Mouse (Mus musculus): ENCODE data around the gene Igsf21. TPM values are rescaled to one million over a fixed set of nuclear protein-coding genes. Genes with fewer than 3 reads are reported as not detected.

The Igsf21 gene
- polyA plus RNA-seq, 1 experiment from 2014 or later: 2.8 TPM

- ATAC-seq (ENCODE audit: low read depth) (no peak), DNase-seq (ENCODE audit: low spot score) (no peak)
- Histone ChIP-seq H3K27ac (replicated peaks; ENCODE audit: low read depth, low read length) (no peak overlapping the region), H3K27me3 (replicated peaks; ENCODE audit: control insufficient read depth, insufficient read depth, low read length) (no peaks in the 10 kb centered on the region), H3K4me2 (ENCODE audit: low read depth, low read length) (no peak overlapping the region), H3K36me3 (ENCODE audit: control insufficient read depth, insufficient read depth, low read length) (no peaks in the 10 kb centered on the region), H3K4me1 (ENCODE audit: control insufficient read depth, insufficient read depth, low read length) (no peaks in the 10 kb centered on the region), H3K9me3 (ENCODE audit: control insufficient read depth, low read length) (no peaks in the 10 kb centered on the region), H3K9ac (ENCODE audit: low read depth, low read length) (no peak overlapping the region), H3K4me3 (ENCODE audit: low read depth, low read length) (no peak overlapping the region)
- 58% methylated on average over 1 of the region's 1 CpGs for WGBS
These were observed 74.7 kb downstream of the Igsf21 start for GRCm38 (mm10) chr4:140171917-140172316.

GRCm38 (mm10) chr4:140171189-140171588 lies 75.4 kb downstream of the Igsf21 start:
- no peaks in the 10 kb centered on the region for H3K4me1 ChIP-seq (ENCODE audit: control insufficient read depth, insufficient read depth, low read length)
- H3K27me3 ChIP-seq (replicated peaks; ENCODE audit: control insufficient read depth, insufficient read depth, low read length): no peaks in the 10 kb centered on the region
- no peak overlapping the region for H3K9ac ChIP-seq (ENCODE audit: low read depth, low read length)
- DNase-seq (ENCODE audit: low spot score) (no peak), ATAC-seq (ENCODE audit: low read depth) (no peak)
- no peaks in the 10 kb centered on the region for H3K9me3 ChIP-seq (ENCODE audit: control insufficient read depth, low read length)
- H3K36me3 ChIP-seq (ENCODE audit: control insufficient read depth, insufficient read depth, low read length): no peaks in the 10 kb centered on the region
- H3K4me2 ChIP-seq (ENCODE audit: low read depth, low read length): no peak overlapping the region
- no peak overlapping the region for H3K27ac ChIP-seq (replicated peaks; ENCODE audit: low read depth, low read length)
- no peak overlapping the region for H3K4me3 ChIP-seq (ENCODE audit: low read depth, low read length)

GRCm38 (mm10) chr4:140165851-140166250 lies 80.7 kb downstream of the Igsf21 start:
- DNase-seq (ENCODE audit: low spot score) (no peak), ATAC-seq (ENCODE audit: low read depth) (no peak)
- Histone ChIP-seq H3K36me3 (ENCODE audit: control insufficient read depth, insufficient read depth, low read length) (no peaks in the 10 kb centered on the region), H3K9ac (ENCODE audit: low read depth, low read length) (no peak overlapping the region), H3K4me1 (ENCODE audit: control insufficient read depth, insufficient read depth, low read length) (no peaks in the 10 kb centered on the region), H3K4me2 (ENCODE audit: low read depth, low read length) (no peak overlapping the region), H3K27me3 (replicated peaks; ENCODE audit: control insufficient read depth, insufficient read depth, low read length) (no peaks in the 10 kb centered on the region), H3K27ac (replicated peaks; ENCODE audit: low read depth, low read length) (no peak overlapping the region), H3K4me3 (ENCODE audit: low read depth, low read length) (no peak overlapping the region), H3K9me3 (ENCODE audit: control insufficient read depth, low read length) (no peaks in the 10 kb centered on the region)
- 71% methylated on average over 7 of the region's 7 CpGs for WGBS

GRCm38 (mm10) chr4:140164662-140165061 lies 81.9 kb downstream of the Igsf21 start:
- Histone ChIP-seq H3K9ac (ENCODE audit: low read depth, low read length) (no peak overlapping the region), H3K4me1 (ENCODE audit: control insufficient read depth, insufficient read depth, low read length) (no peaks in the 10 kb centered on the region), H3K4me3 (ENCODE audit: low read depth, low read length) (no peak overlapping the region), H3K36me3 (ENCODE audit: control insufficient read depth, insufficient read depth, low read length) (no peaks in the 10 kb centered on the region), H3K27me3 (replicated peaks; ENCODE audit: control insufficient read depth, insufficient read depth, low read length) (no peaks in the 10 kb centered on the region), H3K9me3 (ENCODE audit: control insufficient read depth, low read length) (no peaks in the 10 kb centered on the region), H3K4me2 (ENCODE audit: low read depth, low read length) (no peak overlapping the region), H3K27ac (replicated peaks; ENCODE audit: low read depth, low read length) (no peak overlapping the region)
- DNase-seq (ENCODE audit: low spot score) (no peak), ATAC-seq (ENCODE audit: low read depth) (no peak)
- WGBS: 87% methylated on average over 9 of the region's 9 CpGs

- Histone ChIP-seq H3K9me3 (ENCODE audit: control insufficient read depth, low read length) (no peaks in the 10 kb centered on the region), H3K27me3 (replicated peaks; ENCODE audit: control insufficient read depth, insufficient read depth, low read length) (no peaks in the 10 kb centered on the region), H3K27ac (replicated peaks; ENCODE audit: low read depth, low read length) (no peak overlapping the region), H3K4me1 (ENCODE audit: control insufficient read depth, insufficient read depth, low read length) (no peaks in the 10 kb centered on the region), H3K36me3 (ENCODE audit: control insufficient read depth, insufficient read depth, low read length) (no peaks in the 10 kb centered on the region), H3K9ac (ENCODE audit: low read depth, low read length) (no peak overlapping the region), H3K4me2 (ENCODE audit: low read depth, low read length) (no peak overlapping the region), H3K4me3 (ENCODE audit: low read depth, low read length) (no peak overlapping the region)
- no peak for DNase-seq (ENCODE audit: low spot score)
- ATAC-seq (ENCODE audit: low read depth): no peak
- WGBS: 37% methylated on average over 3 of the region's 3 CpGs
These were observed 87.0 kb downstream of the Igsf21 start for GRCm38 (mm10) chr4:140159617-140160016.

- DNase-seq (ENCODE audit: low spot score) (no peak), ATAC-seq (ENCODE audit: low read depth) (no peak)
- Histone ChIP-seq H3K4me2 (ENCODE audit: low read depth, low read length) (no peak overlapping the region), H3K36me3 (ENCODE audit: control insufficient read depth, insufficient read depth, low read length) (no peaks in the 10 kb centered on the region), H3K27me3 (replicated peaks; ENCODE audit: control insufficient read depth, insufficient read depth, low read length) (no peaks in the 10 kb centered on the region), H3K9me3 (ENCODE audit: control insufficient read depth, low read length) (no peaks in the 10 kb centered on the region), H3K4me3 (ENCODE audit: low read depth, low read length) (no peak overlapping the region), H3K27ac (replicated peaks; ENCODE audit: low read depth, low read length) (no peak overlapping the region), H3K4me1 (ENCODE audit: control insufficient read depth, insufficient read depth, low read length) (no peaks in the 10 kb centered on the region), H3K9ac (ENCODE audit: low read depth, low read length) (no peak overlapping the region)
- 61% methylated on average over 5 of the region's 5 CpGs for WGBS
These were observed 91.6 kb downstream of the Igsf21 start for GRCm38 (mm10) chr4:140154899-140155463.

- WGBS: 57% methylated on average over 5 of the region's 5 CpGs
- no peak overlapping the region for H3K4me2 ChIP-seq (ENCODE audit: low read depth, low read length)
- no peaks in the 10 kb centered on the region for H3K9me3 ChIP-seq (ENCODE audit: control insufficient read depth, low read length)
- H3K36me3 ChIP-seq (ENCODE audit: control insufficient read depth, insufficient read depth, low read length): no peaks in the 10 kb centered on the region
- DNase-seq (ENCODE audit: low spot score): peak; percentile 36
- H3K27me3 ChIP-seq (replicated peaks; ENCODE audit: control insufficient read depth, insufficient read depth, low read length): no peaks in the 10 kb centered on the region
- H3K4me3 ChIP-seq (ENCODE audit: low read depth, low read length): no peak overlapping the region
- H3K9ac ChIP-seq (ENCODE audit: low read depth, low read length): no peak overlapping the region
- no peaks in the 10 kb centered on the region for H3K4me1 ChIP-seq (ENCODE audit: control insufficient read depth, insufficient read depth, low read length)
- H3K27ac ChIP-seq (replicated peaks; ENCODE audit: low read depth, low read length): no peak overlapping the region; the same call in 1 of the 2 replicates
- peak; percentile 31; the same call in 1 of the 2 replicates for ATAC-seq (ENCODE audit: low read depth)
These were observed 92.1 kb downstream of the Igsf21 start for GRCm38 (mm10) chr4:140154484-140154883.

GRCm38 (mm10) chr4:140153711-140154114 lies 92.9 kb downstream of the Igsf21 start:
- Histone ChIP-seq H3K4me1 (ENCODE audit: control insufficient read depth, insufficient read depth, low read length) (no peaks in the 10 kb centered on the region), H3K27me3 (replicated peaks; ENCODE audit: control insufficient read depth, insufficient read depth, low read length) (no peaks in the 10 kb centered on the region), H3K4me3 (ENCODE audit: low read depth, low read length) (no peak overlapping the region), H3K9me3 (ENCODE audit: control insufficient read depth, low read length) (no peaks in the 10 kb centered on the region), H3K9ac (ENCODE audit: low read depth, low read length) (no peak overlapping the region), H3K27ac (replicated peaks; ENCODE audit: low read depth, low read length) (no peak overlapping the region; the same call in 1 of the 2 replicates), H3K4me2 (ENCODE audit: low read depth, low read length) (no peak overlapping the region), H3K36me3 (ENCODE audit: control insufficient read depth, insufficient read depth, low read length) (no peaks in the 10 kb centered on the region)
- peak; percentile 38; the same call in 1 of the 2 replicates for ATAC-seq (ENCODE audit: low read depth)
- peak; percentile 52 for DNase-seq (ENCODE audit: low spot score)
- 51% methylated on average over 8 of the region's 9 CpGs for WGBS

GRCm38 (mm10) chr4:140153101-140153500 lies 93.5 kb downstream of the Igsf21 start:
- Histone ChIP-seq H3K4me3 (ENCODE audit: low read depth, low read length) (no peak overlapping the region), H3K4me2 (ENCODE audit: low read depth, low read length) (no peak overlapping the region), H3K27me3 (replicated peaks; ENCODE audit: control insufficient read depth, insufficient read depth, low read length) (no peaks in the 10 kb centered on the region), H3K9me3 (ENCODE audit: control insufficient read depth, low read length) (no peaks in the 10 kb centered on the region), H3K4me1 (ENCODE audit: control insufficient read depth, insufficient read depth, low read length) (no peaks in the 10 kb centered on the region), H3K27ac (replicated peaks; ENCODE audit: low read depth, low read length) (no peak overlapping the region), H3K36me3 (ENCODE audit: control insufficient read depth, insufficient read depth, low read length) (no peaks in the 10 kb centered on the region), H3K9ac (ENCODE audit: low read depth, low read length) (no peak overlapping the region)
- ATAC-seq (ENCODE audit: low read depth) (no peak), DNase-seq (ENCODE audit: low spot score) (peak; percentile 32)
- whole genome bisulfite sequencing: 24% methylated on average over 7 of the region's 7 CpGs
